Mouse (Mus musculus): Measurements from ENCODE around the gene Ccdc186.
"Not testable (repeated sequence)": the region's sequence is repeated elsewhere in the genome, so short reads cannot be mapped to it uniquely, and the experiment has no call there.

Ccdc186 gene

GRCm38 (mm10) chr19:56800930-56801655, 20.9 kb downstream of the Ccdc186 start:
- DNase-seq = no peak

GRCm38 (mm10) chr19:56800226-56800625, 21.8 kb downstream of the Ccdc186 start:
- DNase-seq = no peak

- no peak for DNase-seq
These were observed 24.6 kb downstream of the Ccdc186 start for GRCm38 (mm10) chr19:56797376-56797775.

- no peak for DNase-seq
These were observed 33.0 kb downstream of the Ccdc186 start for GRCm38 (mm10) chr19:56788952-56789351.

GRCm38 (mm10) chr19:56787911-56788310, 34.1 kb downstream of the Ccdc186 start:
- DNase-seq = no peak

GRCm38 (mm10) chr19:56778532-56778931, 43.5 kb downstream of the Ccdc186 start:
- DNase-seq = not testable (repeated sequence)

- peak; percentile 27 to 31 for DNase-seq
These were observed 45.1 kb downstream of the Ccdc186 start for GRCm38 (mm10) chr19:56776719-56777382.

GRCm38 (mm10) chr19:56775893-56776718, 45.9 kb downstream of the Ccdc186 start:
- DNase-seq = no peak

- no peak for DNase-seq
These were observed 46.8 kb downstream of the Ccdc186 start for GRCm38 (mm10) chr19:56774971-56775892.

- DNase-seq = no peak
These were observed 47.5 kb downstream of the Ccdc186 start for GRCm38 (mm10) chr19:56774408-56774962.

- DNase-seq = no peak
These were observed 48.5 kb downstream of the Ccdc186 start for GRCm38 (mm10) chr19:56773393-56773971.

- no peak for DNase-seq
These were observed 49.8 kb downstream of the Ccdc186 start for GRCm38 (mm10) chr19:56772158-56772557.

GRCm38 (mm10) chr19:56769024-56769423, 53.0 kb downstream of the Ccdc186 start:
- DNase-seq = no peak

GRCm38 (mm10) chr19:56762686-56763085, 59.3 kb downstream of the Ccdc186 start:
- DNase-seq = peak; percentile 22 to 39

GRCm38 (mm10) chr19:56761727-56762126, 60.3 kb downstream of the Ccdc186 start:
- no peak for DNase-seq

- no peak for DNase-seq
These were observed 60.9 kb downstream of the Ccdc186 start for GRCm38 (mm10) chr19:56761096-56761495.

- DNase-seq = no peak
These were observed 61.6 kb downstream of the Ccdc186 start for GRCm38 (mm10) chr19:56760306-56760940.

GRCm38 (mm10) chr19:56759740-56760139, 62.2 kb downstream of the Ccdc186 start:
- DNase-seq = no peak

GRCm38 (mm10) chr19:56758311-56758710, 63.7 kb downstream of the Ccdc186 start:
- DNase-seq = no peak

- DNase-seq = no peak
These were observed 65.6 kb downstream of the Ccdc186 start for GRCm38 (mm10) chr19:56756412-56756811.

GRCm38 (mm10) chr19:56754456-56754855, 67.5 kb downstream of the Ccdc186 start:
- not testable (repeated sequence) for DNase-seq

Data from cerebellum, postnatal 36 days (tissue).